Mouse (Mus musculus) MEL (cell line): ENCODE results near the gene Gm49391.
"Not testable (repeated sequence)": the region's sequence is repeated elsewhere in the genome, so short reads cannot be mapped to it uniquely, and the experiment has no call there.

Experiments
- BHLHE40 ChIP-seq: IDR thresholded peaks from 2 replicates; pipeline ENCODE4 v1.6.1; 2012; ENCODE audit warnings: low read depth, mild to moderate bottlenecking, inconsistent platforms, low read length, improper control_type of control experiment, borderline replicate concordance
- CTCF ChIP-seq, 3 experiments: IDR thresholded peaks in 2 of 3; conservative IDR thresholded peaks in 1 of 3; 2 replicates each; pipeline ENCODE4 v1.5.1; 2011 to 2012; ENCODE audit warnings: low read length in 3 of 3, low read depth in 2 of 3, mild to moderate bottlenecking in 2 of 3, improper control_type of control experiment in 1 of 3, inconsistent platforms in 1 of 3, mixed read lengths in 1 of 3, moderate library complexity in 1 of 3; ENCODE audit not compliant: control insufficient read depth in 1 of 3, insufficient read depth in 1 of 3, poor library complexity in 1 of 3, severe bottlenecking in 1 of 3
- EP300 ChIP-seq, 2 experiments: IDR thresholded peaks; 2 replicates each; pipeline ENCODE4 v1.6.1; 2011; ENCODE audit warnings: improper control_type of control experiment in 2 of 2, low read length in 2 of 2, low read depth in 1 of 2, mild to moderate bottlenecking in 1 of 2
- JUND ChIP-seq: IDR thresholded peaks from 2 replicates; pipeline ENCODE4 v1.6.1; 2011; ENCODE audit warnings: low read depth, mild to moderate bottlenecking, improper control_type of control experiment, low read length
- MAFK ChIP-seq: IDR thresholded peaks from 2 replicates; pipeline ENCODE4 v1.6.1; 2011; ENCODE audit warnings: low read depth, mild to moderate bottlenecking, low read length, improper control_type of control experiment, borderline replicate concordance
- MAX ChIP-seq: IDR thresholded peaks from 2 replicates; pipeline ENCODE4 v1.6.1; 2011; ENCODE audit warnings: low read length, improper control_type of control experiment
- MAZ ChIP-seq: IDR thresholded peaks from 2 replicates; pipeline ENCODE4 v1.6.1; 2012; ENCODE audit warnings: low read depth, mild to moderate bottlenecking, inconsistent platforms, low read length, improper control_type of control experiment
- MXI1 ChIP-seq: IDR thresholded peaks from 2 replicates; pipeline ENCODE4 v1.6.1; 2011; ENCODE audit warnings: mild to moderate bottlenecking, low read depth, low read length, improper control_type of control experiment
- POLR2A ChIP-seq, 2 experiments: IDR thresholded peaks; 2 replicates each; pipeline ENCODE4 v1.6.1; 2011 to 2012; ENCODE audit warnings: low read length in 2 of 2, mild to moderate bottlenecking in 2 of 2, control low read depth in 1 of 2, improper control_type of control experiment in 1 of 2, low read depth in 1 of 2, moderate library complexity in 1 of 2; ENCODE audit not compliant: control insufficient read depth in 1 of 2, insufficient read depth in 1 of 2, poor library complexity in 1 of 2
- RAD21 ChIP-seq: IDR thresholded peaks from 2 replicates; pipeline ENCODE4 v1.6.1; 2011; ENCODE audit warnings: mild to moderate bottlenecking, low read depth, low read length, improper control_type of control experiment
- TAL1 ChIP-seq: IDR thresholded peaks from 2 replicates; pipeline ENCODE4 v1.6.1; 2012; ENCODE audit warnings: mild to moderate bottlenecking, inconsistent platforms, low read length, moderate library complexity, mixed read lengths
- TBP ChIP-seq: IDR thresholded peaks from 2 replicates; pipeline ENCODE4 v1.8.0; 2011; ENCODE audit warnings: low read depth, low read length, improper control_type of control experiment
- USF1 ChIP-seq: IDR thresholded peaks from 2 replicates; pipeline ENCODE4 v1.6.1; 2014; ENCODE audit warnings: low read depth, mild to moderate bottlenecking, inconsistent platforms, low read length, improper control_type of control experiment, moderate library complexity
- ZNF384 ChIP-seq: IDR thresholded peaks from 2 replicates; pipeline ENCODE4 v1.6.1; 2012; ENCODE audit warnings: low read depth, mild to moderate bottlenecking, inconsistent platforms, low read length, improper control_type of control experiment

- TF ChIP-seq POLR2A (IDR thresholded peaks at IDR 0.05; ENCODE audit: control insufficient read depth in 1 of 2, insufficient read depth in 1 of 2, low read depth in 1 of 2, low read length in 2 of 2, poor library complexity in 1 of 2); TAL1; USF1; MXI1; CTCF (IDR thresholded peaks at IDR 0.05 in 2 of 3, conservative IDR thresholded peaks at IDR 0.05 in 1 of 3; ENCODE audit: control insufficient read depth in 1 of 3, insufficient read depth in 1 of 3, low read depth in 2 of 3, low read length in 3 of 3, poor library complexity in 1 of 3, severe bottlenecking in 1 of 3); TBP; MAX; JUND; RAD21; BHLHE40; ZNF384; MAFK; EP300 (IDR thresholded peaks at IDR 0.05; ENCODE audit: low read depth in 1 of 2, low read length in 2 of 2); MAZ: not testable (repeated sequence)
These were observed 881 bp downstream of the Gm49391 start, which contains the start of gene Gm49393 for GRCm38 (mm10) chr13:60935490-60935889.
